Mouse (Mus musculus) T-helper 17 cell (primary cell): ENCODE data around the gene Edar.

Experiments used
- in situ Hi-C, 2 experiments: fragments of 300-600 bp; cut with MboI, MseI; formaldehyde crosslinking; loops; 1 replicate in 1 of 2; 2 replicates in 1 of 2; pipeline ENCODE4 v1.15.1; 2025; ENCODE audit warnings: high pct_unique_total_duplicates in 2 of 2

The Edar gene

DNA sequence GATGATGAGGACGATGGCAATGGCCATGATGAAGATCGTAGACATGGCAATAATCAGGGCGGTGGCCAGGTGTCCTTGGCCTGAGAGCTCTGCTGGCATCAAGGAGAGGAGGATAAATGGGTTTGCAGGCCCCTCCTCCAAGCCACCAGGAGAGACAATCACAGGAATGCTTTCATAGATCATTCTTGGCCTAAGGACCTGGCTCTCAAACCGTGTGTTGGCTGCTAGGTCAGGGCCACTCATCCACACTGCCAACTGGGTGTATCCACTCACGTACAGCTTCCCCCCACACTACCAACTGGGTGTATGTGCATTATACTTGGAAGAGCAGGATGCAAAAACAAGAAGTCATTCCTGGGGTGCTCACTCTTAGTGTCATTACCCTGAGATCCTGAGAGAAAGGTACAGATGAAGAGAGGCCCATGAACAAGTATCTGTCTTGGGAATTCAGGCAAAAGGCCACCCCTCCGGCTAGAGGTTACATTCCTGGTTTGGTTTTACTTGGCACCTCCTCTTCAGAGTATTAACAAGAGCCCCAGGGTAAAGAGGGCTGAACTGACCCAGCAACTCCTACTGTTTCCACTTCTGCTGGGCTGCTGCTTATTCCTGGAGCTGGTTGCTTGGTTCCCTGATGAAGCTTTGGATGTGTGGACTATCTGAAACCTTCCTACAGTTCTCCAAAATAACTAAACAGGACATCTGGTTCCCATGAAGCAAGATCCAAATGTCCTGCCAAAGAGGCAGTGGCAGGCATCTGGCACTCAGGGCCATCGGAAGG is 64.8 kb downstream of the Edar start:
- in situ Hi-C loops, result no loop called here

DNA sequence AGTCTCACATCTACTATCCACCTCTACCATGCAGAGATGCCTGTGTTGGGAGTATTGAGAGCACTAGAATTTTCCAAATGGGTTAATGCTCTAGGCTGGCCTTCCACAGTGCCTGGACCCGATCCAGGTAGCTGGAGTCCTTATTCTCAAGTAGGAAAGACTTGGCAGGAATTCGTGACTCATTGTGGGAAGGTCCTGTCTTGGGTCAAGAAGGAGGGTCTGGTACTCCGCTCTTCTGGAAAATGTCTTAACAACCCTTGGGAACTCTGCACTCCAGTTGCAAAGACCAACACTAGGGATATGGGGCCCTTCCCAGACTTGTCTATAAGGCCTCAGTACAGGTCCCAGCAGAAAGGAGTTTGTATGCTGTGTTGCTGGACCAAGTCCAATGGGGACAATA is 66.6 kb downstream of the Edar start:
- in situ Hi-C loops, result no loop called here

DNA sequence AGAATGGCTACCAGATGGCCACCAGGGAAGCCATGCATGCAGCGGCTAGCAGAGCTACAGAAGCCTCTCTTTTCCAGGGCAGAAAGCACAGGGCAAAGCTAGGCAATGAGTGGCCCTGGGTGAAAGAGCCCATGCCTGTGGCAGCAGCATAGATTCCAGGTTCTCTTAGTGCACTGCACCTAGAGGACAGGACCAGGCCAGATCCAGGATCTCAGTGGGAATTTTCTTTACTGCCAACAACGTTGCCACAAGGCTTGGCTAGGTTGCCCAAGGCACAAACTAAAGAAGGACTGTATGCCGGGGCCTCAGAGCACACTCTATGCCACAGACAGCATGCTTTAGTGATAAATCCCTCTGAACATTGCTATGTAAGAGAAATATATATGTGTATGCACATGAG is 69.1 kb downstream of the Edar start:
- in situ Hi-C loops, result no loop called here

DNA sequence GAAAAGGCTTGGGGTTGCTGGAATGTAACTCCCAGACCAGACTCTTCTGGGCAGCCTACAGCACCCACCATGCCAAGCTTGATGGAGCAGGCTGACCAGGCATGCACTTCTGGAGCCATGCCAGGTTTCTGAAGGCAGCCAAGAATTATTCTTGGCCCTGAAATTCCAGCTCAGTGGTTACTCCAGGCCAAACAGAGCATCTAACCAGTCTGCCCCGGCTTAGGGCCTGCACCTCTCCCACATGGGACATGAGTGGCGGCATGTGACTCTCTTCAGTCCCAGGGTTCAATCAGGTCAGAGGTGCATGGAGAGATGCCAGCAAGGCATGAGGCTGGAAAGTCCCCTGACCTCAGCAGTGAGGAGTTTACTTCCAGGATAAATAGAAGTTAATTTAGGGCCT is 70.7 kb downstream of the Edar start:
- in situ Hi-C loops, result no loop called here

DNA sequence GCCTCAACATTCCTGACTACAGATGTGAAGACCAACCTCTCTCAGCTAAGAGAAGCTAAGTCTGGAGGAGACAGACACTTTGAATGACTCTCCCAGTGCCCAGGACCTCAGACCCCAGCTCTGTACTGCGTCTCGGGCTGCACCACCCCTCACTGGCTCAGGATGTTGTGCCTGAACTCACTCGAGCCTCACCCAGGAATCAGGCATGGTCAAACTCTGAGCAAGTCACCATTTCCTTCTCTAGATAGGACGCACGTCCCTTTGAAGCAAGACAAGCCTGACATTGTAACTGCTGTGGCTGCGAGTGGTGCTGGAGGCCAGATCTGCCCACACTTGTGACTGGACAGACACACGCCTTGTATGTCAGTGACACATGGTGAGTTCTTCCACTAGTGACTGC is 73.5 kb downstream of the Edar start:
- in situ Hi-C loops, result no loop called here

DNA sequence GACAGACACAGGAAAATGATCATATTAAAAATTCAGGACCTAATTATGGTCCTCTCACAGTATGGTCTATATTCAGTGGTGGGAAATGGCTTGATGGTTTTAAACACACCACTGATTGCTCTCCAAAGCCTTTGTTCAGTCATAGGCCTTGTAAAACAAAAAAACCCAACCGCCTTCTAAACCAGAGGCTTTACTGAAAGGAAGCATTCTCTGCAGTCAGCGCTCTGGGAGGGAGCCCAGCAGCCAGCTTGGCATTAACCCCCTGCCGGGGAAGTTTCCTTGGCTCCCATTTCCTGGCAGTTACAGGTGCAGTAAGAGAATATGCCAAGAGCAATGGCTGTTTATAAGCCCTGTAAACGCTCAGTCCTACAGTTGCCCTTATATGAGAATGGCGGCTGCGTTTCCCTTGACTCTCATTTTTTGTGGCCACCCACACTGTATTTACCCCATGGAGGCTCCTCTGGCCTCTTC is 74.0 kb downstream of the Edar start:
- in situ Hi-C loops, result no loop called here

DNA sequence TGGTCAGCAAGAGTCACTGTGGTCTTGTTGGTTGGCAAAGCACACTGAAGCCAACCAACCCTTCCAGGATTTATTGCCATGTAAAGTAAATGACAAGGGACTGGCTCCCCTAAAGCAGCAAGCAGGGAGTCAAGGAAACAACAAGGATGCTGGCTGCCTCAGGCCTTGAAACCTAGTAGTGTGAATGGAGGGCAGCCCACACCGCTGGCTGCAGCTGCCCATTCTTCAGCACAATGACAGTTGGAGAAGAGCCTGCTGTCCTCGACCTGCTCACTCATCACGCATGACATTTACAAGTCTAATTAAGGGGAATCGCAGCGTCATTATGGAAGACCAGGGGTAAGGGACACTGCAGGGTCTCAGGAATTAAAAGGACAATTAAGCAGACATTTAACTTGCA is 74.5 kb downstream of the Edar start:
- in situ Hi-C loops, result no loop called here

DNA sequence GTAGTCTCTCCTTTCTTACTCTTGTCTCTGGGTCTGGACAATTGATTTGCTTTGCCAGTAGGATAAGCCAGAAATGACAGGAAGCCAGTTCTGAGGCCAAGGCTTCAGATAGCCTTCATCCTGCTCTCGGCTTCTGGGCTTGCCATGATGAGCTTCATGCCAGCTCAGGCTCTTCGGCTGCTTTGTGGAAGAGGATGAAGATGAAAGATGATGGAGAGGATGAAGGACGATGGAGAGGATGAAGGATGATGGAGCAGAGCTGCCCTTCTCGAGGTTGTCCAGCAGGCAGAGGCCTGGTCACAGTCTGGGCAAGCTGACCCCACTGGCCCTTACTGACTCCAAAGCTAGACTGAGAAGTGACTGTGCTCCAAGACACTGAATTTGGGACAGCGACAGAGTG is 75.3 kb downstream of the Edar start:
- in situ Hi-C loops, result no loop called here

DNA sequence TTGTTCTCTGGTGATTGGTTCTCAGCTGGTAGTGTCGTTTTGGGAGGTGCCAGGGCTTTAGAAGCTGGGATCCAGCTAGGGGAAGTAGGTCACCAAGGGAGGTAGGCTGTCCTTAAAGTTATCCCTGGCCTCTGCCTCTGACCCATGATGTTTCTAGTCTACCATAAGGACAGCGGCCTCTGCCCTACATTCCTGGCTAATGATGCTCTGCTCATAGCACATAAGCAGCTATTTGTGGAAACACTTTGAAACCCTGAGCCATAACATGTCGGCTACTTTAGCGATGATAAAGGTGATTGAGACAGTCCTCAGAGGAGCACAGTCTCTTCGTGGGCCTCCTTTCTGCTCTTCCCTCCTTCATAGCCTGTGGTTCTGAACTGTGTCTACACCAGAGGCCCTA is 79.6 kb downstream of the Edar start:
- in situ Hi-C loops, result loop anchor here in 1 of 2 experiments (25.0 kb wide), 1 partner anchor 734 kb away; no protein-coding TSS in a partner anchor

DNA sequence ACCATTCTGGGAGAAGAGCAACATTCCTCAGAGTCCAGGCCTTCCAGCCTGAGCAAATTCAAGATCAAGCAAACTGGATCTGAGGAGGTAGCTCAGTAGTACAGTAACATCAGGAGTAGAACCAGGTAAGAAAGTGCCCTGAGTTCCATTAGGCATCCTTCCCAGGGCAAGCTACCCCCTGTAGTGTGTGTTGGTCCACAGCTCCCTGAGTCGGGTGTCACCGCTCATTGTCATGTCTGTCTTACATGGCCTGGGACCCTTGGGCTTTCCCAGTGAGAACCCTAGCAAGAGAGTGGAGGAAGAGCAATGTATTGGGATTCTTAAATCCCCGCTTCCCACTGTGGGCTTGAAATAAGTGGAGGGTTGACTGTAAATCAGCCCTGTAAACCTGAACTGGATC is 80.3 kb downstream of the Edar start:
- in situ Hi-C loops, result loop anchor here in 1 of 2 experiments (25.0 kb wide), 1 partner anchor 733 kb away; no protein-coding TSS in a partner anchor

DNA sequence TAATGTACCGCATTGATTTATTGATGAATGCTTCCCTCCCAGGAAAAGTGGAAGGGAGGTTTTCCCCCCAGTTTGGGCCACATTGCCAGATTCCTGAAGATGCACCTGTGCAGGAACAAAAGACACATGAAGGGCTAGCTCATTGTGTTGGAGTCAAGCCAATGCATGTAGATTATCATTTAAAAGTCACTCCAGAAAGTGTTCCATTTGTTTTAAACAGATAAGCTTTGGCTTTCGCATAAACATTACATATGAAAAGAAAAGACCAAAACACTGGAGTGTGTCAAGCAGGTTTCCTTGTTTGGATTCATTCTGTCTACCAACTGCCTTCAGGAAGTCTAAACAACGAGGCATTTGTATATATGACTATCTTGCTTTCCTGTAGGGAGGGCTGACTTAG is 81.0 kb downstream of the Edar start:
- in situ Hi-C loops, result loop anchor here in 1 of 2 experiments (25.0 kb wide), 1 partner anchor 732 kb away; no protein-coding TSS in a partner anchor

DNA sequence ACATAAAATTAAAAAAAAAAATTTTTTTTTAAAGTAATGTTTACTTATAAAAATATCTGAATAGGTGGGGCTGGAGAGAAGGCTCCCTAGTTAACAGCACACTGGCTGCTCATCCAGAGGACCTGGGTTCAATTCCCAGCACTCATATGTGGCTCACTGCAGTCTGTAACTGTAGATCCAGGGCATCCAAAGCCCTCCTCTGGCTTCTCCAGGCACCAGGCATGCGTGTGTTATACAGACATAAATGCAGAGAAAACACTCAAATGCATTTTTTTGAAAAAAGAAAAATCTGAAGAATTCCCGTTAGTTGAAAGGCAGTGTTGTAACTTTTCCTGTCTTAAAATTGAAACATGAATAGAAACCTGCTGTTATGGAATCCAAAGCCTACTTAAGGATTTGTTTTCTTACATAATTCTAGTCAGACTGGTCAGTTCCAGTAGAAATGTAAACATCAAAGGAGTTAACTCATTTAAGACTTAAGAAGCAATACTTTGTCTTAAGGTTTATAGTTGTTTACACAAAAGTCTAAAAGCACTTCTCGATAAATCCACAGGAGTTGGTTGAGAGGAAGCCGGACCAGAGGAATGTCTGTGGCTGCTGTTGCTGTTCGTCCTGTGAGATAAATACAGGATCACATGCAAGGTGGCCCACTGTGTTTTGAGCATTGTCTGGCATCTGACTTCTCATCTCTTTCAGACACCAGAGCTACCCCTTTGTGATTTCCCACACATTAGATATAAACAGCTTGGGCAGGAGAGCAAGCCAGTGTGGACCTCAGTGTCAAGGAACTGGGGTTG is 89.8 kb downstream of the Edar start:
- in situ Hi-C loops, result loop anchor here in 1 of 2 experiments (25.0 kb wide), 1 partner anchor 723 kb away; no protein-coding TSS in a partner anchor

DNA sequence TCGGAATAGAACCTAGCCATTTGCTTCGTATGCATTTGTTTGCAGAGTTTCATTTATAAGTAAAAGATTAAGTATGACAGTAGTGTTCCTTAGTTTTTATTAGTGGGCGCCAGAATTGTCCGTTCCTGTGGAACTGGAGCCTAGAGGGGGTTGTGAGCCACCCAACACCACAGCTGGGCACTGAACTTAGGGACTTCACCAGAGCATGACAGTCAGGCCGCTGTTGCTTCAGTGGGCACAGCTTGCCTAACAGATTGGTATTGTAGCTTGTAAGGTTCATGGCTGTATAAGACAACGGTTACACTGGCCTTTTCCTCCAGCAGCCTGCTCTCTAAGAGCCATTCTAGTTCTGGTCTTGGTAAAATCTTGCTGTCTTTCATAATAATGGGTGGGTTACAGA is 114.9 kb downstream of the Edar start:
- in situ Hi-C loops, result no loop called here

DNA sequence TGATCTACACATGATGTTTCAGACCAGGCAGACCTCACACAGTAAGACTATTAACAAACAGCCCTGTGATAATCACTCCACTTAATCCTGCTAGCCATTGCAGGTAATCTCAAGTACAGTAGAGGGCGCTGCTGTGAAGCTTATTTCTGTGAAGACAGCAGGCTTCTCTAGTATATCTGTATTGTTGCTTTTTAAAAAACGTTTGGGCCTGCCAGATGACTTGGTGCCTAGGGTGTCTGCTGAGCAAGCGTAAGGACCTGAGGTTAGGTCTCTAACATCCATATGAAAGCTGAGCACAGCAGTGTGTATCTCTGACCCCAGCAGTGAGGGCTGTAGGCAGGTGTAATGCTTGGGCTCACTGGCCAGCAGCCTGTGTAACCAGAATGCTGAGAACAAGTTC is 115.6 kb downstream of the Edar start:
- in situ Hi-C loops, result no loop called here

DNA sequence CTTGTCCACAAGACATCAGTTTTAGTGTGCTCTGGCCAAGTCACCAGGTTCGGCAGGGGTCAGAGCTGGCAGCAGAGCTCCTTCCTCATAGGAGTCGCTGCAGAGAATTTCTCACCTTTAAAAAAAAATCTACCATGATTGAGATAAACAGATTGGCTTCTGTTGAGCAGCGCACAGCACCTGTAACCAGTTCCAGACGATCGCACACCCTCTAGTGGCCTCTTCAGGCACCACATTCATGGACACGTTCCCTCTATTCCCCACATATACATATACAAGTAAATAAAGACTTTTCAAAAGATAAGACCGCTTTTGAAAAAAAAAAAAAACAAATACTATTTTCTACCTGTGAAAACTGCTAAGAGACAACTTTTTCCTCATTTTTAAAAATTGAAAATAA is 116.4 kb downstream of the Edar start:
- in situ Hi-C loops, result no loop called here

DNA sequence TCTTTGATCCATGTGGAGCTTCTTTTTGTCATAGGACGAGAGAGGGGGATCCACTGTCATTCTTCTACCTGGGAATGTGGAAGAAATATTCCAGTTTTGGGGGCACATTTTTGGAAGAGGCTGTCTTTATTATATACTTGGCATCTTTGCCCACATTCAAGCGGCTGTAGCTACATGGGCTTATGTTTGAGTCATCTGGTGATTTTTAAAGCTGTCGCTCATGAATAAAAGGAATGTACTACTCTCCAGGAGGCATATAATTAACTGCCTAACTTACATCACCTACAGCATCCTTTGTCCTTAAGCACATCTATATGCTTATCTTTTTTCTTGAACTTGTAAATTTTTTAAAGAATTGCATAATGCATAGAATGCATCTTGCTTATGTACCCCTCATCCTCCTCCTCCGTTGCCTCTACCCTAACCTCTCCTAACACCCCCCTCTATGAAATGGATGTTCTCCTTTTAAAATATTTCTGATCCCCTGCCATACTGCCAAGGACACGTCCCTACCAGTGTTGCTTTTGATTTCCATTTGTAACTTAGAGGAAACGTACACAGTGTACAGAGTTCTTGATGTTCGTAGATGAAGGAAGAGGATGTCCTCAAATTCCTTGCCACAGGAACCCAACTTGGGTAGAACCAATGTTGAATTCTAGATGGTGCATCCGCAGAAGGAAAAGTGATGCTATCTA is 120.6 kb downstream of the Edar start:
- in situ Hi-C loops, result no loop called here
